Mouse (Mus musculus): Measurements from ENCODE around the gene Serpina9.

DNA sequence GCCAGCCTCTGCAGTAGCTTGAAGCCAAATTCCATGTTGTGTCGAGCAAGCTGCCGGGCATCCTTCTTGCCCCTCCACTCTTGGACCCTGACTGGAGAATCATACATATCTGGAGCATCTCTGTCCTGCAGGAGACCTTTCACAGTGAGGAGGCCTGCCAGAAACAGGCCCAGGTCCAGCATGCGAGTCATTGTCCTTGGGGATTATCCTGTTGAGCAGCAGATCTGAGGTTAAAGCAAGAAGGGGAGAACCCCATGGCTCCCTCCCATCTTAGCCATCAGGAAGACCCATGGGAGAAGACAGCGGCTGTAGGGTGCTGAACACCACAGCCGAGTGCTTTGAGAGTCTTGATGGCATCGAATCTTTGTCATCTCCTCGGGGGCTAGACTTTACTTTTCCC, 24.6 kb upstream of the Serpina9 start:
- TF ChIP-seq POLR2A (IDR thresholded peaks at IDR 0.05; ENCODE audit: extremely low read depth, insufficient read depth, low read length): no peak
- TF ChIP-seq CTCF (IDR thresholded peaks at IDR 0.05; ENCODE audit: extremely low read depth, insufficient read depth, low read length): no peak
